Mouse (Mus musculus): Measurements from ENCODE around the gene Rrm1. TPM values are rescaled to one million over a fixed set of nuclear protein-coding genes. Genes with fewer than 3 reads are reported as not detected.

The Rrm1 gene
- polyA plus RNA-seq (2017; shearing (Covaris generic)) = 28.8 TPM

GRCm38 (mm10) chr7:102441657-102442391 is at the start of gene Rrm1:
Rrm1 (plus strand) TSS chr7:102441695.

DNA sequence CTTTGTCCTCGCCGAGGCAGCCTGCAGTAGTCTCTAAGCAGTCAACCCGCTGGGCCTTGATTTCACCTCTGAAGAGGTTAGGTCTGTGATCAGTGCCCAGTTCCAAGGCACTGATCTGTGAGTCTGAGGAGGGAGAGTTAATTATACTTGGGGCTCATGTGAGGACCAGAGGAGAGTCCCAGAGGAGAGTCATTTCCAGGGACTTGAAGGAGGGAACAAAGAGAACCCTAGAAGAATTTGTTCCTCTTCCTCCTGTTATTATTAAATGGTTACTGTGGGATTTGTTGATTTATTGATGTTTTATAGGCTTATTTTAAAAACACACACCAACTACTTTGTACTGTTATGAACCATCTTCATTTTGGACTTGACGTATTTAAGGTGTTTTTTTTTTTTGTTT is 40.1 kb downstream of the Rrm1 start, which contains the start of gene Olfr543:
Gene Olfr543 (minus strand): TSS at position 101 of the 400 bp plus-strand sequence.

GRCm38 (mm10) chr7:102488161-102488560 is 46.7 kb downstream of the Rrm1 start, which contains the start of gene Olfr544:
Olfr544 (minus strand) TSS chr7:102488313.

DNA sequence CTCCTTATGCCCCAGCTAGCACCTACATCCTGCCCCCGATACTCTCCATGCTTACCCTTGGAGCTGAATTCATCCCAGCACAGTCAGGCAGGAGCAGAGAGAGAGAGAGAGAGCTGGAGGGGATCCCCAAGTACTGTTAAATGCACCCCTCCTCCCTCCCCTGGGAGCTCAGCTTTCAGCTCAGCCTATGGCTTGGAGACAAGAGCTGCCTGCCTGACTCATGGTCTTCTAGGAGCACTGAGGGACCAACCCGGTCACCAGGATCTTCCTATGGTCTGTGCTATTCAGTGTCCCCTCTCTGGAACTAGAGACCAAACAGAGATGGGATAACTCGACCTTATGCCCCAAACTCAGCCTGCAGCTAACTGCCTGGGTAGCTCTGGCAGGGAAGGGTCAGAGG is 58.0 kb downstream of the Rrm1 start, which contains the start of gene Olfr545:
Gene Olfr545 (minus strand): TSS at position 101 of the 400 bp plus-strand sequence.

Other genes starting within 250 kb of the Rrm1 start
- 110 TPM for gene Nup98, start 231.5 kb upstream of the Rrm1 start, polyA plus RNA-seq (2017; shearing (Covaris generic))
- gene Pgap2, start 231.5 kb upstream of the Rrm1 start, polyA plus RNA-seq (2017; shearing (Covaris generic)) = 34.5 TPM
- 432 TPM for gene Rhog, start 185.6 kb upstream of the Rrm1 start, polyA plus RNA-seq (2017; shearing (Covaris generic))
- gene Stim1, start 173.9 kb upstream of the Rrm1 start, polyA plus RNA-seq (2017; shearing (Covaris generic)) = 194 TPM
- not detected for gene Olfr543, start 40.0 kb downstream of the Rrm1 start, polyA plus RNA-seq (2017; shearing (Covaris generic))
- gene Olfr544, start 46.6 kb downstream of the Rrm1 start, polyA plus RNA-seq (2017; shearing (Covaris generic)) = 0.14 TPM
- not detected for gene Olfr545, start 57.9 kb downstream of the Rrm1 start, polyA plus RNA-seq (2017; shearing (Covaris generic))
- not detected for gene Olfr547, start 93.1 kb downstream of the Rrm1 start, polyA plus RNA-seq (2017; shearing (Covaris generic))
- gene Olfr548-ps1, start 99.2 kb downstream of the Rrm1 start, polyA plus RNA-seq (2017; shearing (Covaris generic)) = not detected
- not detected for gene Olfr549, start 108.2 kb downstream of the Rrm1 start, polyA plus RNA-seq (2017; shearing (Covaris generic))
- gene Trim21, start 123.8 kb downstream of the Rrm1 start, polyA plus RNA-seq (2017; shearing (Covaris generic)) = 28.9 TPM
- not detected for gene Olfr550, start 129.7 kb downstream of the Rrm1 start, polyA plus RNA-seq (2017; shearing (Covaris generic))
- gene Olfr551, start 150.2 kb downstream of the Rrm1 start, polyA plus RNA-seq (2017; shearing (Covaris generic)) = not detected
- gene Olfr552, start 156.1 kb downstream of the Rrm1 start, polyA plus RNA-seq (2017; shearing (Covaris generic)) = not detected
- gene Olfr553, start 176.5 kb downstream of the Rrm1 start, polyA plus RNA-seq (2017; shearing (Covaris generic)) = not detected
- 0.30 TPM for gene Olfr554, start 196.7 kb downstream of the Rrm1 start, polyA plus RNA-seq (2017; shearing (Covaris generic))
- gene Olfr555, start 217.1 kb downstream of the Rrm1 start, polyA plus RNA-seq (2017; shearing (Covaris generic)) = not detected
- gene Olfr556, start 223.2 kb downstream of the Rrm1 start, polyA plus RNA-seq (2017; shearing (Covaris generic)) = not detected
- 10.0 TPM for gene Trim68, start 245.6 kb downstream of the Rrm1 start, polyA plus RNA-seq (2017; shearing (Covaris generic))

Data from naive thymus-derived CD4-positive, alpha-beta T cell, adult 5 months (primary cell).